ENCODE assay signal across 24 mouse cellular contexts in genomic region chr4:153850186-153850585, GRCm38 (mm10).
DNase-seq lines count a peak whose midpoint lies in the region; ATAC-seq and TF ChIP-seq lines count a peak whose summit lies in the region.
"Had no signal": no experiment of that assay in that cellular context is flagged by ENCODE, and none has a peak within 500 bp of the region (broad histone marks: within the 10 kb centered on the region; RNA-seq: fewer than 3 reads in every experiment).

No protein-coding gene starts in this region.

- WGBS in forebrain, embryonic 10.5 days = 58% methylated on average over 11 of the region's 11 CpGs
- WGBS in forebrain, embryonic 16.5 days = 17% methylated on average over 11 of the region's 11 CpGs
- 78% methylated on average over 11 of the region's 11 CpGs for WGBS in midbrain, embryonic 11.5 days
- 81% methylated on average over 11 of the region's 11 CpGs for WGBS in midbrain, embryonic 10.5 days
- WGBS in forebrain, embryonic 14.5 days = 6% methylated on average over 11 of the region's 11 CpGs

- no peaks in the 10 kb centered on the region for H3K9me3 ChIP-seq in forebrain, embryonic 10.5 days
- H3K9me3 ChIP-seq in forebrain, embryonic 16.5 days (ENCODE audit: control insufficient read depth, low read length) = no peaks in the 10 kb centered on the region
- no peaks in the 10 kb centered on the region for H3K9me3 ChIP-seq in midbrain, embryonic 11.5 days (ENCODE audit: control insufficient read depth, low read length)
- H3K9me3 ChIP-seq in midbrain, embryonic 10.5 days (replicated peaks) = no peaks in the 10 kb centered on the region
- H3K9me3 ChIP-seq in forebrain, embryonic 14.5 days (replicated peaks; ENCODE audit: control insufficient read depth, low read length) = no peaks in the 10 kb centered on the region
- H3K9me3 ChIP-seq: embryonic facial prominence, embryonic 12.5 days; embryonic facial prominence, embryonic 15.5 days; hindbrain, embryonic 12.5 days had no signal

- TF ChIP-seq CTCF in brain, embryonic 14.5 days (IDR thresholded peaks at IDR 0.05; ENCODE audit: borderline replicate concordance, extremely low read depth, insufficient read depth, insufficient read length) = no peak

- no peak overlapping the region for H3K4me2 ChIP-seq in forebrain, embryonic 16.5 days (ENCODE audit: low read length)
- no peak overlapping the region for H3K4me2 ChIP-seq in midbrain, embryonic 11.5 days
- no peak overlapping the region for H3K4me2 ChIP-seq in forebrain, embryonic 14.5 days (ENCODE audit: low read length)
- H3K4me2 ChIP-seq: embryonic facial prominence, embryonic 12.5 days; embryonic facial prominence, embryonic 15.5 days; heart, embryonic 11.5 days; hindbrain, embryonic 12.5 days had no signal

- TF ChIP-seq POLR2A in brain, embryonic 14.5 days (IDR thresholded peaks at IDR 0.05; ENCODE audit: borderline replicate concordance, extremely low read depth, insufficient read depth, insufficient read length, poor library complexity, severe bottlenecking) = no peak

- H3K36me3 ChIP-seq in forebrain, embryonic 10.5 days (replicated peaks) = no peaks in the 10 kb centered on the region
- no peaks in the 10 kb centered on the region for H3K36me3 ChIP-seq in forebrain, embryonic 16.5 days (ENCODE audit: control insufficient read depth, insufficient read depth)
- H3K36me3 ChIP-seq in midbrain, embryonic 11.5 days (ENCODE audit: control insufficient read depth, insufficient read depth, low read length) = no peaks in the 10 kb centered on the region
- no peaks in the 10 kb centered on the region for H3K36me3 ChIP-seq in midbrain, embryonic 10.5 days
- no peaks in the 10 kb centered on the region for H3K36me3 ChIP-seq in forebrain, embryonic 14.5 days (ENCODE audit: control insufficient read depth, insufficient read depth, low read length)
- H3K36me3 ChIP-seq: embryonic facial prominence, embryonic 12.5 days; embryonic facial prominence, embryonic 15.5 days; hindbrain, embryonic 12.5 days had no signal

- H3K4me3 ChIP-seq in forebrain, embryonic 10.5 days = no peak overlapping the region
- no peak overlapping the region for H3K4me3 ChIP-seq in forebrain, embryonic 16.5 days (replicated peaks; ENCODE audit: low read length)
- no peak overlapping the region for H3K4me3 ChIP-seq in midbrain, embryonic 11.5 days (ENCODE audit: low read depth, low read length)
- H3K4me3 ChIP-seq in midbrain, embryonic 10.5 days = no peak overlapping the region
- H3K4me3 ChIP-seq in forebrain, embryonic 14.5 days (ENCODE audit: low read depth, low read length) = no peak overlapping the region
- H3K4me3 ChIP-seq: embryonic facial prominence, embryonic 12.5 days; embryonic facial prominence, embryonic 15.5 days; heart, adult 2 months; hindbrain, embryonic 12.5 days had no signal

- H3K27me3 ChIP-seq in forebrain, embryonic 10.5 days (ENCODE audit: poor library complexity, severe bottlenecking) = no peaks in the 10 kb centered on the region
- H3K27me3 ChIP-seq in forebrain, embryonic 16.5 days (replicated peaks; ENCODE audit: control insufficient read depth, insufficient read depth, low read length) = no peaks in the 10 kb centered on the region
- no peaks in the 10 kb centered on the region for H3K27me3 ChIP-seq in midbrain, embryonic 11.5 days (ENCODE audit: control insufficient read depth, insufficient read depth, low read length)
- no peaks in the 10 kb centered on the region for H3K27me3 ChIP-seq in midbrain, embryonic 10.5 days (ENCODE audit: low read depth, poor library complexity, severe bottlenecking)
- no peaks in the 10 kb centered on the region for H3K27me3 ChIP-seq in forebrain, embryonic 14.5 days (replicated peaks; ENCODE audit: control insufficient read depth, insufficient read depth, low read length)
- H3K27me3 ChIP-seq: embryonic facial prominence, embryonic 12.5 days; embryonic facial prominence, embryonic 15.5 days; hindbrain, embryonic 12.5 days had no signal

- no peak for DNase-seq in forebrain, embryonic 10.5 days (ENCODE audit: extremely low spot score, low spot score)
- peak; percentile 79 for DNase-seq in midbrain, embryonic 11.5 days (ENCODE audit: low spot score, missing footprints)
- no peak for DNase-seq in midbrain, embryonic 10.5 days (ENCODE audit: low spot score)
- DNase-seq in brain, embryonic 14.5 days (ENCODE audit: low read depth) = peak; percentile 78
- DNase-seq in forebrain, embryonic 14.5 days (ENCODE audit: low spot score) = peak; percentile 57
- DNase-seq in adrenal gland, postnatal 4 days (ENCODE audit: low spot score in 2 of 2) = no peak
- DNase-seq: adrenal gland, adult 8-10 months; adrenal gland, postnatal 25 days; cerebellum, adult 11 months; cerebellum, adult 2 months; cerebellum, adult 9-11 months; cerebellum, postnatal 25 days; gastrocnemius, postnatal 10 days; gastrocnemius, postnatal 36 days; heart, adult 2 months had no signal

- peaks cover 23% of the 10 kb centered on the region for H3K4me1 ChIP-seq in forebrain, embryonic 10.5 days
- peaks cover 16% of the 10 kb centered on the region for H3K4me1 ChIP-seq in forebrain, embryonic 16.5 days (replicated peaks; ENCODE audit: control insufficient read depth, insufficient read depth, low read length)
- no peaks in the 10 kb centered on the region for H3K4me1 ChIP-seq in midbrain, embryonic 11.5 days (ENCODE audit: control insufficient read depth, insufficient read depth, low read length)
- peaks cover 14% of the 10 kb centered on the region for H3K4me1 ChIP-seq in midbrain, embryonic 10.5 days
- peaks cover 18% of the 10 kb centered on the region for H3K4me1 ChIP-seq in forebrain, embryonic 14.5 days (ENCODE audit: control insufficient read depth, insufficient read depth, low read length)
- H3K4me1 ChIP-seq: embryonic facial prominence, embryonic 12.5 days; embryonic facial prominence, embryonic 15.5 days had no signal

- H3K9ac ChIP-seq in forebrain, embryonic 16.5 days (replicated peaks; ENCODE audit: low read depth, low read length) = no peak overlapping the region
- H3K9ac ChIP-seq in midbrain, embryonic 11.5 days (ENCODE audit: low read length) = no peak overlapping the region
- H3K9ac ChIP-seq in forebrain, embryonic 14.5 days (ENCODE audit: low read length) = no peak overlapping the region
- H3K9ac ChIP-seq: embryonic facial prominence, embryonic 12.5 days; embryonic facial prominence, embryonic 15.5 days; hindbrain, embryonic 12.5 days had no signal

- H3K27ac ChIP-seq in forebrain, embryonic 10.5 days = 0 out of 2 replicates have a peak overlapping the region, but pooled peaks have one; percentile 30
- no peak overlapping the region for H3K27ac ChIP-seq in forebrain, embryonic 16.5 days (ENCODE audit: low read length)
- H3K27ac ChIP-seq in midbrain, embryonic 11.5 days (ENCODE audit: low read depth, low read length) = no peak overlapping the region
- no peak overlapping the region for H3K27ac ChIP-seq in midbrain, embryonic 10.5 days (replicated peaks)
- no peak overlapping the region for H3K27ac ChIP-seq in forebrain, embryonic 14.5 days (ENCODE audit: low read depth, low read length)
- H3K27ac ChIP-seq: embryonic facial prominence, embryonic 12.5 days; embryonic facial prominence, embryonic 15.5 days; heart, adult 2 months; hindbrain, embryonic 12.5 days had no signal

- no peak for ATAC-seq in forebrain, embryonic 16.5 days
- ATAC-seq in midbrain, embryonic 11.5 days (ENCODE audit: low FRiP score) = no peak
- ATAC-seq in forebrain, embryonic 14.5 days = peak; percentile 47; the same call in 1 of the 2 replicates
- no peak for ATAC-seq in inflammation-experienced regulatory T-cells, adult 6 months
- ATAC-seq: activated CD4-positive, CD25-positive, alpha-beta regulatory T cell, adult 4 months; hindbrain, embryonic 16.5 days; intestine, postnatal 0 days had no signal

Comparison
In these comparisons a context has a peak if more than half of its experiments do, and no peak if none do; other contexts are left out.
1. DNase-seq: peak in midbrain, embryonic 11.5 days (single experiment), brain, embryonic 14.5 days (single experiment) and forebrain, embryonic 14.5 days (single experiment); none in forebrain, embryonic 10.5 days (single experiment), midbrain, embryonic 10.5 days (single experiment) and adrenal gland, postnatal 4 days (0 of 2).